Mouse (Mus musculus): Measurements from ENCODE around the gene Ube2v1. TPM values are rescaled to one million over a fixed set of nuclear protein-coding genes. Genes with fewer than 3 reads are reported as not detected.

Ube2v1 gene
- polyA plus RNA-seq, 1 experiment from 2014 or later: 284 TPM

GRCm38 (mm10) chr2:167563703-167564102, 68.2 kb downstream of the Ube2v1 start:
- no peaks in the 10 kb centered on the region for H3K36me3 ChIP-seq
- no peaks in the 10 kb centered on the region for H3K27me3 ChIP-seq
- peak overlapping the region; percentile 25; the same call in 1 of the 2 replicates for H3K9ac ChIP-seq
- H3K4me2 ChIP-seq (replicated peaks): peak overlapping the region; percentile 53
- peaks cover 82% of the 10 kb centered on the region for H3K4me1 ChIP-seq
- H3K9me3 ChIP-seq: no peaks in the 10 kb centered on the region
- WGBS: 14% methylated on average over 12 of the region's 12 CpGs
- ATAC-seq (ENCODE audit: low FRiP score, low read depth): peak; percentile 74
- peak overlapping the region; percentile 95 for H3K27ac ChIP-seq
- no peak overlapping the region for H3K4me3 ChIP-seq

GRCm38 (mm10) chr2:167563035-167563434, 68.9 kb downstream of the Ube2v1 start:
- ATAC-seq (ENCODE audit: low FRiP score, low read depth): no peak
- Histone ChIP-seq H3K9me3 (no peaks in the 10 kb centered on the region), H3K27me3 (no peaks in the 10 kb centered on the region), H3K4me1 (peaks cover 83% of the 10 kb centered on the region), H3K9ac (no peak overlapping the region), H3K4me2 (replicated peaks) (peak overlapping the region; percentile 53), H3K4me3 (no peak overlapping the region), H3K36me3 (no peaks in the 10 kb centered on the region), H3K27ac (peak overlapping the region; percentile 95)
- 23% methylated on average over 5 of the region's 5 CpGs for WGBS

GRCm38 (mm10) chr2:167562101-167562500, 69.8 kb downstream of the Ube2v1 start:
- H3K36me3 ChIP-seq: no peaks in the 10 kb centered on the region
- 6% methylated on average over 8 of the region's 8 CpGs for WGBS
- H3K9ac ChIP-seq: no peak overlapping the region
- peak overlapping the region; percentile 95 for H3K27ac ChIP-seq
- ATAC-seq (ENCODE audit: low FRiP score, low read depth): no peak
- peak overlapping the region; percentile 41 for H3K4me2 ChIP-seq (replicated peaks)
- peaks cover 83% of the 10 kb centered on the region for H3K4me1 ChIP-seq
- no peak overlapping the region for H3K4me3 ChIP-seq
- H3K27me3 ChIP-seq: no peaks in the 10 kb centered on the region
- no peaks in the 10 kb centered on the region for H3K9me3 ChIP-seq

GRCm38 (mm10) chr2:167559413-167559812, 72.5 kb downstream of the Ube2v1 start:
- ATAC-seq (ENCODE audit: low FRiP score, low read depth): peak; percentile 64
- Histone ChIP-seq H3K4me2 (replicated peaks) (peak overlapping the region; percentile 61), H3K27ac (peak overlapping the region; percentile 87), H3K9me3 (no peaks in the 10 kb centered on the region), H3K4me1 (peaks cover 68% of the 10 kb centered on the region), H3K9ac (peak overlapping the region; percentile 57), H3K36me3 (no peaks in the 10 kb centered on the region), H3K27me3 (no peaks in the 10 kb centered on the region), H3K4me3 (peak overlapping the region; percentile 18)
- WGBS: 4% methylated on average over 27 of the region's 27 CpGs

Small RNA genes lying within 50 kb of the gene (microRNA-seq; reads per million reads assigned to microRNA genes)
- gene Gm22355: not detected

Other genes with a start within 250 kb of the Ube2v1 start
- gene Slc9a8, start 210.4 kb downstream of the Ube2v1 start, polyA plus RNA-seq (2015; fragmentation: Nextera tagmentation; extraction: Ambion mirVana): 23.2 and 23.8 TPM in 2 replicates
- gene Rnf114, start 139.4 kb downstream of the Ube2v1 start, polyA plus RNA-seq (2015; fragmentation: Nextera tagmentation; extraction: Ambion mirVana): 90.8 and 93.6 TPM in 2 replicates
- 13.4 and 14.5 TPM in 2 replicates for gene Spata2, start 139.2 kb downstream of the Ube2v1 start, polyA plus RNA-seq (2015; fragmentation: Nextera tagmentation; extraction: Ambion mirVana)
- 72.6 and 76.0 TPM in 2 replicates for gene Snai1, start 93.9 kb downstream of the Ube2v1 start, polyA plus RNA-seq (2015; fragmentation: Nextera tagmentation; extraction: Ambion mirVana)
- gene Gm20431, start 29.4 kb upstream of the Ube2v1 start, polyA plus RNA-seq (2015; fragmentation: Nextera tagmentation; extraction: Ambion mirVana): 6.2 and 11.2 TPM in 2 replicates
- gene Cebpb, start 56.8 kb upstream of the Ube2v1 start, polyA plus RNA-seq (2015; fragmentation: Nextera tagmentation; extraction: Ambion mirVana): 2.3 and 3.4 TPM in 2 replicates
- gene Tmem189, start 57.7 kb upstream of the Ube2v1 start, polyA plus RNA-seq (2015; fragmentation: Nextera tagmentation; extraction: Ambion mirVana): 35.7 and 40.1 TPM in 2 replicates

All from limb, embryonic 13.5 days (tissue).